Mouse (Mus musculus) spleen, adult 12 weeks (tissue): ENCODE measurements at regions not wholly inside any gene's neighbourhood (a gene's known extent, or its start where the extent isn't known, plus 50 kb on each side); places are given as distances from the start of the nearest gene placed in this dataset.
"Not testable (repeated sequence)": the region's sequence is repeated elsewhere in the genome, so short reads cannot be mapped to it uniquely, and the experiment has no call there.

Experiments
- DNase-seq: peaks from one replicate; pipeline ENCODE4 v3.0.0; 2022; ENCODE audit warnings: low spot score

DNA sequence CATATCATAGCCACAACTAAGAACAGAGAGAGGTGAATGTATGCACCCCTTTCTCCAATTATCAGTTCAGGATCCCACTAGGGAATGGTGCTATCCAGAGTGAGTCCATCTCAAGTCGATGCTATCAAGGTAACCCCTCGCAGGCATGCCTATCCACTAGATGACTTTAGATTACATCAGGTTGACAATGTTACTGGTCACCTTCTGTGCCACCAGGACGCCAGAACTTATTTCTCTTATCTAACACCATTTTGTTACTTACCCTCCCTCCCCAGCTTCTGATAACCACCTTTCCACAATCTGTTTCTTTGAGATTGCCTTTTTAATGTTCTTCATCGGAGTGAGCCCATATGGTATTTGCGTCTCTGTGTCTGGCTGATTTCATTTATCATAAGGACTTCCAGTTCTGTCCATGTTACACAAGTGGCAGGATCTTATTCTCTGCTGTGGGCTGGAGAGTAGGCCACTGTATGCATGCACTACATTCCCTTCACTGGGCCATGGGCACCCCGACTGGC, 57.9 kb upstream of the Klf13 start:
- DNase-seq: no peak

- no peak for DNase-seq
Measured at GRCm38 (mm10) chr7:63995255-63995980, 56.7 kb upstream of the Klf13 start.

DNA sequence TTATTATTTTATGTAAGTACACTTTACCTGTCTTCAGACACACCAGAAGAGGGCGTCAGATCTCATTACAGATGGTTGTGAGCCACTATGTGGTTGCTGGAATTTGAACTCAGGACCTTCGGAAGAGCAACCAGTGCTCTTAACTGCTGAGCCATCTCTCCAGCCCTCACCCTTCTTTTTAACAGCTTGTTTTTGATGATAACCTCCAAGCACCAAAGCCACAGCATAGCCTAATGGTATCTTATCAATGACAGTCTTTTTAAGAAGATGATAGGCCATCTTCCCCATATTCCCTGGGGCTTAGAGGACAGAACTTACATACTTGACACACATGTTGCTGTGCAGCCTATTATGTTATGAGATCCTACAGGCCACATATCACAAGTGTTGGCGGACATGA, 56.1 kb upstream of the Klf13 start:
- DNase-seq: not testable (repeated sequence)

- no peak for DNase-seq
Measured at GRCm38 (mm10) chr7:63992155-63992554, 53.4 kb upstream of the Klf13 start.

DNA sequence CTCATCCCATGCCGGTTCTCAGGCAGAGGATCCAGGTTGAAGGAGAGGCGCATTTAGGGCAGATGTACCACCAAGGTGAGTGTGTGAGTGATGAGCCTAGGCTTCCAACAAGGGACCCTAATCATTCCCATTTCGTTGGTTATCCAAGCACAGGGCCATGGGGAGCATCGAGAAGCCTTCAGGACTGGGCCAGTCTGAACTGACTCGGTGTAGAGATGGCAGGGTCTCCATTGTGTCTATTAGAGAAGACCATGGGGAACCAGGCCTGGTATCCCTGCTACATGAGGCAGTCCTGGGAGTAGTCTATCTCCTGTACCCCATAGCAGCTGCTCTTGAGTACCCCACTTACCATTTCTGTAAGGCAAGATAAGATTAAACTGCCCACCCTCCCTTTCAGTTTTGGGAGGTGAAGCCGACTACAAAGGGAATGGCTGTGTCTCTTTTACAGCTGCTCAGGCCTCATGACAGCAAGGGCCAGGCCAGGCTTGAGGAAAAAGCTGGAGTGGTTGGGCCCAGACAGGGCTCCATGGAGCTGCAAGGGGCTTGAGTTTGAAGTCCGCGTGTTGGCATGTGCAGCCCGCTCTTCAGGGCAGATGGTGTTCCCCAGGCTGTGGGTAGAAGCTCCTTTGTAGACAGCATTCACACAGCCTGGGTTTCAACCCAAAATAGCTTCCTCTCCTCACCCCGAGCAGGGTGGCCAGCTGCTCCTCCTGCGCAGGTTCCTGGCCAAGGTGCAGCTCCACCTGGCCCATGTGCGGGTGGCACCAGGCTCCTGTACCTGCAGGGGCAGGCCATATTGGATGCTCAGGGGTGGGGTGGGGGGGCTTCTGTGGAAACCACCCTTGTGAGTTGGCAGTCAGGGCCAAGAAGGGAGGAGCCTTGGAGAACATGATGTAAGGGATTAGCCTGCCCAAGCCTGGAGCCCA, 52.6 kb upstream of the Klf13 start:
- DNase-seq: no peak

GRCm38 (mm10) chr7:63990312-63991028, 51.8 kb upstream of the Klf13 start:
- no peak for DNase-seq

- DNase-seq: no peak
Measured at GRCm38 (mm10) chr7:63989736-63990135, 51.0 kb upstream of the Klf13 start.
